Mouse (Mus musculus) cortical plate, adult 2 months (tissue): ENCODE results near the gene Rnf121. TPM values are rescaled to one million over a fixed set of nuclear protein-coding genes. Genes with fewer than 3 reads are reported as not detected.

ENCODE experiments used
- H3K27ac ChIP-seq: fragments of 200-500 bp; 2 replicates; pipeline ENCODE4 v1.5.1; 2012; ENCODE audit warnings: low read length, control low read depth, inconsistent platforms; ENCODE audit not compliant: insufficient read depth
- H3K4me1 ChIP-seq: fragments of 200-500 bp; 2 replicates; pipeline ENCODE4 v1.6.1; 2011; ENCODE audit warnings: low read length; ENCODE audit not compliant: control insufficient read depth, insufficient read depth
- H3K4me3 ChIP-seq: fragments of 200-500 bp; 2 replicates; pipeline ENCODE4 v1.5.1; 2011; ENCODE audit warnings: mild to moderate bottlenecking, low read length, control low read depth; ENCODE audit not compliant: insufficient read depth
- CTCF ChIP-seq: fragments of 200-500 bp; IDR thresholded peaks from 2 replicates; pipeline ENCODE4 v1.5.1; 2011; ENCODE audit warnings: mild to moderate bottlenecking, control low read depth, low read length; ENCODE audit not compliant: insufficient read depth; ENCODE audit errors: extremely low read depth
- POLR2A ChIP-seq: fragments of 200-500 bp; IDR thresholded peaks from 2 replicates; pipeline ENCODE4 v1.6.1; 2011; ENCODE audit warnings: mild to moderate bottlenecking, low read length, control low read depth; ENCODE audit not compliant: insufficient read depth; ENCODE audit errors: extremely low read depth
- polyA plus RNA-seq: library from polyadenylated mRNA; depleted of rRNA; stranded (reverse); fragments of >200 nt; gene quantifications from 2 replicates; pipeline ENCODE4 v1.2.3, GENCODE M21; 2012; rRNA removed

Rnf121 gene
- polyA plus RNA-seq = 55.9 and 59.4 TPM in 2 replicates

DNA sequence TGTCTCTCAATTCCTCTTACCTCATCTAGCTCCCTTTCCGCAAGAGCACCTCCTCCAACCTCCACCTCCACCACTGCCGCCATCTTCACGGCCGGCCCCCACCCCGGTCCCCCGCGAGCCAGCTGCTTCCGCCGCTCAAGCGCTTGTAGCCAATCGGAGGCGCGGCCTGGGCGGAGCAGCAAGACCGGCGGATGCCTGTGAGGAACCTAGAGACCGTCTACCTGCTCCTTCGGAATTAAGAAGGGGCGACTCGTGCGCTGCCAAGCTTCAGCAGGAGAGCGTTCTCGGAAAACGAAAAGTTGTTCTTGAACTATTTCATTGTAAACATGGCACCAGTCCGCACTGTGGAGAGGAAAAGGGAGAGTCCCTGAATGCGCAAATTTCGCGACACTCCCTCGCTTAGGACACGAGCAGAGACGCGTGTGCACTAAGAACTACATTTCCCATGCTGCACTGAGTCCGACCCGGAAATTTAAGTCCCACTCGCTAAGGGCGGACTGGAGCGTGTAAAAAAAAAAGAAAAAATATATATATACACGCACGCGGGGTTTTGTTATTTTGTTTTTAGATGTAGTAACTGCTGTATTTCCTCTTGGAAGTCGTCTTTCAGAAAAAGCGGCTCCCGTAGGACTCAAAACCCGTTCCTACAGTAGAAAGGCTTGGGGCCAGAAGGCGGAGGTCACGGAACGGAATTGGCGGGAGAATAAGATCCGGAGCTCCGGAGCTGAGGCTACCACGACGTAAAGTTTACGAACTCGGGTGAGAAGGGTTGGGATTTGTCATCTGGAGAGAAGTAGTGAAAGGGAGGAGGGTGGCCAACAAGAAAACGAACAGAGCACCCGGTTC lies at the start of gene Rnf121, which contains the start of the genes Xndc1 and Xntrpc:
TSS of gene Rnf121 (minus strand) at position 424 of the 846 bp plus-strand sequence.
TSS of gene Xndc1 (plus strand) at position 466 of the 846 bp plus-strand sequence.
TSS of gene Xntrpc (plus strand) at position 668 of the 846 bp plus-strand sequence.
- H3K4me3 ChIP-seq = peak within 1 kb of the TSS; percentile 60
- TF ChIP-seq POLR2A = peak; percentile 47
- TF ChIP-seq CTCF = no peak
- H3K27ac ChIP-seq = peak within 1 kb of the TSS; percentile 51
- peaks cover 3% of the 10 kb centered on the region; the same call in 1 of the 2 replicates for H3K4me1 ChIP-seq

DNA sequence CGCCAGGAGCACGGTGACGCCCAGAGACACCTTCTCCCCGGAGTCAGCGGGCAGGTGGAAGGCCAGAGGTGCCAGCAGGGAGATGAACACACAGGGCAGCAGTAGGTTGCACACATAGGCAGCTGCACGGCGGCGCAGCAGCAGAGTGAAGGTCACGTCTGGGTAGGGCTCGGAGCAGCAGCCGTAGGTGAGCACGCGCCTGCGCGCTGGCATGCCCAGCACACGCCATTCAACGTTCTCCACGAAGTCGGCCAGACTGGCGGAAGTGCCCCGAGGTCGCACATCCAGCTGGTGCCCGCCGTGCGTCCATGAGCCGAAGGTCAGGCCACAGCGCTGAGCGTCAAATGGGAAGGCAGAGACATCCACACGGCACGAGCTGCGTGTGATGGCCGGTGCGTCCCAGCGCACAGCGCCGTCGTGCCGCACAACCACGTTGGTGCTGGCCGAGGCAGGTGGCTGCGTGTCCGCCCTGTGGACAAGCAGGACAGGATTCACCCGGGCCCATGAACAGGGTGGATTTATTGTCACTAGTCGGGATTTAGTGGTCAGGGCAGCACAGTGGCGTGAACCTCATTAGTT lies 48.0 kb upstream of the Rnf121 start:
- no peak overlapping the region for H3K4me3 ChIP-seq
- no peak overlapping the region for H3K27ac ChIP-seq
- no peaks in the 10 kb centered on the region for H3K4me1 ChIP-seq
- TF ChIP-seq POLR2A (no peak), CTCF (no peak)

DNA sequence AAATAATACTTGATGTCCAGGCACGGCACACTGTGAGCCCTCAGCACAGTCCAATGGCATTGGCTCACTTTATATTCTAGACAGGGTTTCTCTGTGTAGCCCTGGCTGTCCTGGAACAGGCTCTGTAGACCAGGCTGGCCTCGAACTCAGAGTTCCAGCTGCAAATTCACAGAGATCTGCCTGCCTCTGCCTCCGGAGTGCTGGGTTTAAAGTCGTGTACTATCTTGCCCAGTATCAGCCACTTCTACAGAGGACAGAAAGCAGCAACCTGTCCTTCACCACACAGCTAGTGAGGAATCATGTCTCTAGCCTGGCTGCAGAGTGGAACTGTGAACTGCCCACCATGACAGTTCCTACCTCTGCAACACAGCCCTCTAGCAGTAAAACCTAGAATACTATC lies 44.5 kb upstream of the Rnf121 start:
- H3K4me1 ChIP-seq = no peaks in the 10 kb centered on the region
- no peak overlapping the region for H3K27ac ChIP-seq
- H3K4me3 ChIP-seq = no peak overlapping the region
- TF ChIP-seq CTCF = no peak
- TF ChIP-seq POLR2A = no peak

DNA sequence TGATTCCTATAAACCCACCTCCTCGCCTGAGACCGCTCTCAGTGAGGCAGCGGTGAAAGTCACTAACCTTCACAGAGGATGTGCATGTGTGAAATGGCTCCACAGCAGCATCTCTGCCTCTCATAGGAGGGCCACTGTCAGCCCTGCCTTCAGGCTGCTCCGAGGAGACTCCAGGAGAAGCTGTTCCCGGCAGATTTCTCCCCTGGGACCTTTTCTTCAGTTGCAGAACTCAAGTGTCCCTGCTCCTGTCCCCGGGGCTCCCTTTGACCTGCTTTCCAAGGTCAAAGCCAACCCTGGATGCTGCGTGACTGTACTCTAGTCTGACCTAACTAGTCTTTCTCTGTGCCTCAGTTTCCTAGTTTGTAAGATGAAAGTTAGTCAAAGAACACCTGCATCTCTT lies 43.9 kb upstream of the Rnf121 start, which contains the start of gene Art5:
TSS of gene Art5 (minus strand) at position 319 of the 400 bp plus-strand sequence.
- no peaks in the 10 kb centered on the region for H3K4me1 ChIP-seq
- H3K4me3 ChIP-seq = no peak within 1 kb of the TSS
- TF ChIP-seq POLR2A (no peak), CTCF (no peak)
- H3K27ac ChIP-seq = no peak within 1 kb of the TSS

DNA sequence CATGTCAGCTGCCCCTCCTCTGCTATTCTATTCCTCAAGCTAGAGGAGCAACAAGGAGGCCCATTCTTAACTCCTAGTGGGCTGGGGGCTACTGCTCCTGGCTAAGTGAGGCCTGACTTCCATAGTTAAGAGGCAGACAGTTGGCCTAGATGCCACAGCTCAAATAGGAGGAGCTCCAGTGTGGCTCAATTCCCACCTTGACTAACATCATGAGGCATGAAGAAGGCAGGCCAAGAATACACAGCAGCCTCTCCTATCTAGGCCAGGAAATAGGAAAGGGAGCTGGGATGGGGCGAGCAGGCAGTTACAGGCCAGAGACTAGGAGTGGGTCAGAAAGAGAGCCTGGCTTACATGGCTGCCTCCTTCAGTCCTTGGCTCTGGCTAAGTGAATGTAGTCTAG lies 42.9 kb upstream of the Rnf121 start:
- TF ChIP-seq CTCF = no peak
- Histone ChIP-seq H3K4me3 (no peak overlapping the region), H3K4me1 (no peaks in the 10 kb centered on the region), H3K27ac (no peak overlapping the region)

DNA sequence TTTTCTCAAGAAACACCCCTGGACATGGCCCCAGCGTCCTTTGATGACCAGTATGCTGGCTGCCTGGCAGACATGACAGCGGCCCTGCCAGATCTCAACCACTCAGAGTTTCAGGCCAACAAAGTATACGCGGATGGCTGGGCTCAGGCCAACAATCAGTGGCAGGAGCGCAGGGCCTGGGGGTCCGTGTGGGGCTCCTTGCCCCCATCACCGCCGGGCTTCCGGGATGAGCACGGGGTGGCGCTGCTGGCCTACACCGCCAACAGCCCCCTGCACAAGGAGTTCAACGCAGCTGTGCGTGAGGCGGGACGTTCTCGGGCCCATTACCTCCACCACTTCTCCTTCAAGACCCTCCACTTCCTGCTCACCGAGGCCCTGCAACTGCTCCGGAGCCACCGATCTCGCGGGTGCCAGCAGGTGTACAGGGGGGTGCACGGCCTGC lies 41.5 kb upstream of the Rnf121 start:
- no peak for TF ChIP-seq CTCF
- no peak for TF ChIP-seq POLR2A
- Histone ChIP-seq H3K27ac (no peak overlapping the region), H3K4me3 (no peak overlapping the region), H3K4me1 (no peaks in the 10 kb centered on the region)

DNA sequence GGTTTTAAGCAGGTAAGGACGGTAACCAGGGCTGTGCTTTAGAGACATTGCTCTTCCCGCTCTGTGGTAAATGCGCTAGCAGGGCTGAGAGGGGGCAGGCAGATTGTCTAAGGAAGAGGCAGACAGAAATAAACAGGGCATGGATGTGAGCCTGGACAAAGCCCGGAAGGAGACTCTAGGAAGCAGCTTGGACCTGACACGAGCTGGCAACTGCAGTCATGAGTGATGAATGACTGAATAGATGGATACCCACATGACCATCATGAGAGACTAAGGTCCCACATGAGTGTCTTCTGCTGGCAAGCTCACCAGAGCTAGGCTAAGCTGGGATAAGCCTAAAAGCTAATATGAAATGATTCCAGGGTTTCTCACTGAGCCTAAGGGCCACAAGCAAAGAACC lies 38.9 kb upstream of the Rnf121 start:
- TF ChIP-seq CTCF (no peak), POLR2A (no peak)
- Histone ChIP-seq H3K4me3 (no peak overlapping the region), H3K4me1 (no peaks in the 10 kb centered on the region), H3K27ac (no peak overlapping the region)

DNA sequence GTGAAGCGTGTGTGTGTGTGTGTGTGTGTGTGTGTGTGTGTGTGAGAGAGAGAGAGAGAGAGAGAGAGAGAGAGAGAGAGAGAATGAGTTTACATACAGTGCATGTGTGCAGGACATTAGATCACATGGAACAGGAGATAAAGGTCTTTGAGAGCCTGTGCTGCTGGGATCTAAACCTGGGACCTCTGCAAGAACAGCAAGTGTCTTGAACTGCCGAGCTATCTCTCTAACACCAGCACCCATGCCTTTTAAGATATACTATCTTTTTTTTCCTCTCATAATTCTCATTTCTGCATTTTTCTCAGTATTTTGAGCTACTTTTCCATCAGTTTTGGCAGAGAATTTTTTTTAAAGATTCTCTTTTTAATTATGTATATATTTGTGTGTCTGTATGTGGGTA lies 38.3 kb upstream of the Rnf121 start:
- Histone ChIP-seq H3K27ac (no peak overlapping the region), H3K4me1 (no peaks in the 10 kb centered on the region), H3K4me3 (no peak overlapping the region)
- TF ChIP-seq CTCF (no peak), POLR2A (no peak)

DNA sequence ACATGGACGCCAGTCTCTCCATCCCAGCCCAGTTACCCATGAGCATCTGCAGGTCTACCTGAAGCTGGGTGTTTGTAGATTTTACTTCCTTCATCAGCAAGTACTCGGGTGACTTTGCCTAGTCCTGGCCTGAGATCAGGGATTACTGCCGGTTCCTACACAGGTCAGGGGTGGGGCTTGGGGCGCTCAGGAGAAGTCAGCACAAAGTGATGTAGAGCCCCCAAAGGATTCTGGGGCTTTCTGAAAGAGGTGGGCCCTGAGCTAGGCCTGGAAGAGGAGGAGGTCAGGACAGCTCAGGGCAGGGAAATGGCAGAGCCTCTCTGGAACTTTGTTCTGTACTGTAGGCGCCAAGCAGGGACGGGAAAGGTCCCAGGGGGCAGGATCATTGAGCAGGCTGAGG lies 37.4 kb upstream of the Rnf121 start:
- no peak overlapping the region for H3K4me3 ChIP-seq
- H3K4me1 ChIP-seq = no peaks in the 10 kb centered on the region
- no peak overlapping the region for H3K27ac ChIP-seq
- TF ChIP-seq CTCF (no peak), POLR2A (no peak)

DNA sequence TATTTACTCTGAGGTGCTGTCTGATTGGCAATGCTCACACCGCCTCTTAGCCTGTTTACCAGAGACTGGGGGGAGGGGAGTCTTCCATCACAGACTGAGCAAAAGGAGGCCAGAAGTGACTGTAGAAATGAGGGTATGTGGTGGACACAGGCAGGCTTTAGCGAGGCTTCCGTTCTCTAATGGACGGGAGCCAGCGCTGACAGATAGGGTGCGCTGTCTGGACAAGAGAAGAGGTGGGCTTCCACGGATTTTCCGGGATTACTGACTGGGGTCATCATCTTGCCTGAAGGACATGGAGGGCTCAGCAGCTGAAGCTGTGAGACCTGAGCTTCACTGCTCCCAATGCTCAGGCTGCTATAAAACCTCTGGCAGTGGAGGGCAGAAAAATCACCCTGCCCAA lies 37.0 kb upstream of the Rnf121 start:
- H3K4me3 ChIP-seq = no peak overlapping the region
- no peaks in the 10 kb centered on the region for H3K4me1 ChIP-seq
- no peak overlapping the region for H3K27ac ChIP-seq
- TF ChIP-seq CTCF (no peak), POLR2A (no peak)
